Mouse (Mus musculus) heart, embryonic 11.5 days (tissue): ENCODE data around the gene Rab25. TPM values are rescaled to one million over a fixed set of nuclear protein-coding genes. Genes with fewer than 3 reads are reported as not detected.
A peak's percentile ranks its signal among the peaks of the same experiment; 100 is the strongest.

Experiments used
- ATAC-seq: fragments of 200-750 bp; cut with Nextera tagmentation; replicated peaks from 2 replicates; pipeline ENCODE4 v1.8.0; 2017; ENCODE audit warnings: moderate library complexity; ENCODE audit not compliant: insufficient number of reproducible peaks, low FRiP score, low TSS enrichment
- H3K27ac ChIP-seq: fragments of 300-500 bp; sonication (generic); 2 replicates; pipeline ENCODE4 v1.5.1; 2014; ENCODE audit warnings: mild to moderate bottlenecking, low read depth, low read length
- H3K27me3 ChIP-seq: fragments of 300-500 bp; sonication (generic); 2 replicates; pipeline ENCODE4 v1.6.1; 2014; ENCODE audit warnings: mild to moderate bottlenecking, low read length, mixed read lengths; ENCODE audit not compliant: control insufficient read depth, insufficient read depth
- H3K36me3 ChIP-seq: fragments of 300-500 bp; sonication (generic); 2 replicates; pipeline ENCODE4 v1.6.1; 2014; ENCODE audit warnings: mild to moderate bottlenecking, low read length, moderate library complexity, mixed read lengths; ENCODE audit not compliant: control insufficient read depth, insufficient read depth
- H3K4me1 ChIP-seq: fragments of 300-500 bp; sonication (generic); 2 replicates; pipeline ENCODE4 v1.6.1; 2014; ENCODE audit warnings: low read length; ENCODE audit not compliant: control insufficient read depth, insufficient read depth
- H3K4me2 ChIP-seq: fragments of 300-500 bp; sonication (generic); 2 replicates; pipeline ENCODE4 v1.6.1; 2014; ENCODE audit warnings: mild to moderate bottlenecking, moderate library complexity
- H3K4me3 ChIP-seq: fragments of 300-500 bp; sonication (generic); 2 replicates; pipeline ENCODE4 v1.5.1; 2014; ENCODE audit warnings: low read depth, low read length
- H3K9ac ChIP-seq: fragments of 300-500 bp; sonication (generic); 2 replicates; pipeline ENCODE4 v1.6.1; 2014; ENCODE audit warnings: mild to moderate bottlenecking, low read depth, low read length, moderate library complexity
- H3K9me3 ChIP-seq: fragments of 300-500 bp; sonication (generic); replicated peaks from 2 replicates; pipeline ENCODE4 v1.6.1; 2016; ENCODE audit warnings: low read length; ENCODE audit not compliant: control insufficient read depth
- WGBS: fragments of 180-500 bp; shearing (Covaris S2); extraction: QIAGEN DNeasy Blood & Tissue Kit; methylation state at CpG from one replicate; pipeline ENCODE4 v1.1.7; 2014; ENCODE audit not compliant: insufficient replicate concordance; 5-methylcytosine and 5-hydroxymethylcytosine counted together
- polyA plus RNA-seq: library from polyadenylated mRNA; unstranded; fragments of >200 nt; fragmentation: Nextera tagmentation; extraction: Ambion mirVana; gene quantifications from 2 replicates; pipeline ENCODE4 v1.2.1, GENCODE M21; 2014

Gene Rab25
- polyA plus RNA-seq, 1 experiment from 2014 or later, result not detected

DNA sequence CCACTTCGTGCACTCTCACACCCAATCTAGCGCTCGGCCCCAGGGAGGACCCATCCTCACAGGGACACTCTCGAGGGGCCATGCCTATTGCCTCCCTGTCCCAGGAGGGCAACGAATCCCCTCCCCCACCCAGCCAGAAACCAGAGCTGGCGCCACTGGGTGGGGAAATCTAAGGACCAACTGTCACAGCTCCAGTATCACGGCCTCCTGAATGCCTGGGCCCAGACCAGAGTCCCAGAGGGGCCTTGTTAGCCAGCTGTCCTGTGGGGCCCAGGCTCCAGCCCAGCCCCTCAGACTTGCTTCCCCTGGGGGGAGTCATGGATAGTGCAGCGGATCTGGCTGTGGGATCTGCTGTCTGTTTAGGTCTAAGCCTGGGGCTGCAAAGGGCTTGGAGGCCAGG lies 20.5 kb downstream of the Rab25 start:
- Histone ChIP-seq H3K9me3 (no peaks in the 10 kb centered on the region), H3K27me3 (no peaks in the 10 kb centered on the region), H3K27ac (peak overlapping the region; percentile 12; the same call in 1 of the 2 replicates), H3K4me1 (peaks cover 39% of the 10 kb centered on the region), H3K36me3 (peaks cover 7% of the 10 kb centered on the region), H3K4me3 (no peak overlapping the region), H3K9ac (peak overlapping the region; percentile 53), H3K4me2 (peak overlapping the region; percentile 46)
- 23% methylated on average over 8 of the region's 8 CpGs for WGBS
- no peak for ATAC-seq

DNA sequence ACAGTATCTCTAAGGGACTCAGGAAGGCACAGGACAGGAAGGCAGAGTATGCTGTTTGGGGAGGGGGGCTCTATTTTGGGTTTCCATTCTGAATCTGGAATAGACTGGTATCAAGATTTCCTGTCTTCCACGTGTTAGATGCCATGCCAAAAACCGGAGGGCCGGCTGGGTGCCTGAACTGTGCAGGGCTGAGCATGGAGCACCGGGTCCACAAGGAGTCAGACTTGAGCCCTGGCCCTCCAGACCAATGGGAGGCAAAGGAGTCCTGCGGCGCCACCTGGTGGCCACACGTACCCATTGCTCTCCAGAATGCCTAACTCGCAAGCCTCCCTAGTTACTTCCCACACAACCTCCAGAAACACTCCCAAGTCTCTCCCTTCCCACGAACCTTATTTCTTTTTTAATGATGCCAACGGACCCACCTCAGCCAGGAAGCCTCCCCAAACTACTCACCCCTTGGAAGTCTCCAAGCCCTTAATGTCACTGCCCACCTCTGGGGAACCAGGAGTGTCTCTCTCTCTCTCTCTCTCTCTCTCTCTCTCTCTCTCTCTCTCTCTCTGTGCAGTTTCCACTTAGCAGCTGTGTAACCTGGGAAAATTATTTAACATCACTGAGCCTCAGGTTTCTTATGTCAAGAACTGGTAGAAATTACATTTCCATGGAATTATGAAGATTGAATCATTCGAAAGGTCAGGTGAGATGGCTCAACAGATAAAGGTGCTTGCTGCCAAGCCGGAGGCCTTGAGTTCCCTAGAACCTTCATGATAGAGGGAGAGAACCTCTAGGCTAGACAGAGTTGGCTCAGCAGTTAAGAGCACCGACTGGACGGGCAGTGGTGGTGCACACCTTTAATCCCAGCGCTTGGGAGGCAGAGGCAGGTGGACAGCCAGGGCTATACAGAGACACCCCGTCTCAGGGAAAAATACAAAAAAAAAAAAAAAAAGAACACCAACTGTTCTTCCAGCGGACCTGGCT lies 21.7 kb downstream of the Rab25 start:
- Histone ChIP-seq H3K4me1 (peaks cover 39% of the 10 kb centered on the region), H3K4me2 (peak overlapping the region; percentile 19; the same call in 1 of the 2 replicates), H3K27me3 (no peaks in the 10 kb centered on the region), H3K27ac (no peak overlapping the region), H3K9me3 (no peaks in the 10 kb centered on the region), H3K36me3 (peaks cover 7% of the 10 kb centered on the region), H3K9ac (no peak overlapping the region), H3K4me3 (no peak overlapping the region)
- ATAC-seq, result no peak; the same call in 1 of the 2 replicates
- 35% methylated on average over 17 of the region's 17 CpGs for WGBS

DNA sequence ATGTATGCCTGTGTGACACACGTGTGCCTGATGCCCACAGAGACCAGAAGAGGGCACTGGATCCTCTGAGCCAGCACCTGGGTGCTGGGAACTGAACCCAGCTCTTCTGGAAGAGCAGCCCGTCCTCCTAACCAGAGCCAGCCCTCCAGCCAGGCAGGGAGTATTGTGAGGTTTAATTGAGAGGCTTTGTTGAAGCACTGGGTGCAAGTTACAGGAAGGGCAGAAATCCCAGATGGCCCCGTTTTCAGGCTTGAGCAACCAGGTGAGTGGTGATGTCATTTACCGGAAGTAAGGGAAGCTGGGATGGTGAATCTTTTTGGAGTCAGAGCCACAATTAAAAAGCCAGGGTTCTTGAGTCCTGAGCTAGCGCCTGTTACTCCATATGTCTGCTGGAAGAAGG lies 23.1 kb downstream of the Rab25 start:
- H3K9me3 ChIP-seq, result no peaks in the 10 kb centered on the region
- no peak for ATAC-seq

DNA sequence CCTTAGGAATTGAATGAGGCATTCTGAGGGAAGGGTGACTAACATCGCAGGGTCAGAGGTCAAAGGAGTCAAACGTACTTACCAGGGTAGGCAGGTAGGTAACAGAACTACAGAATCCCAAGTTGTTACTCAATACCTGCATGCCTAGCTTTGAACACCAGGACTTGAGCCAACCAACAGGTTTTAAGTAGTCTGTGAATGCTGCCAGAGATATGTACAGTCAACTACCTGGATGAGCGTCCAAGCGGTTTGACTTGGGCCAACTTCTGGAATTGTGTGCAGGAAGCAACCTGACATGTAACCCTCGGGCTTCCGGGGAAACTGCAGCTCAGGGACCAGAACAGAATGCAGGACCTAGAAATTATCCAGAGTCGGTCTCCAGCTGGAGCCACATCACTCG lies 25.1 kb downstream of the Rab25 start:
- Histone ChIP-seq H3K9me3 (no peaks in the 10 kb centered on the region), H3K9ac (no peak overlapping the region), H3K4me2 (no peak overlapping the region), H3K4me1 (peaks cover 16% of the 10 kb centered on the region), H3K36me3 (peaks cover 7% of the 10 kb centered on the region), H3K27ac (no peak overlapping the region), H3K4me3 (no peak overlapping the region), H3K27me3 (no peaks in the 10 kb centered on the region)
- no peak for ATAC-seq
- WGBS, result 84% methylated on average over 8 of the region's 8 CpGs

More for the DNA sequence above, 23.1 kb downstream of the Rab25 start:
- Histone ChIP-seq H3K4me1 (peaks cover 32% of the 10 kb centered on the region), H3K4me2 (no peak overlapping the region), H3K27me3 (no peaks in the 10 kb centered on the region), H3K36me3 (peaks cover 7% of the 10 kb centered on the region), H3K4me3 (no peak overlapping the region), H3K9ac (no peak overlapping the region), H3K27ac (no peak overlapping the region)
- 84% methylated on average over 5 of the region's 5 CpGs for WGBS

DNA sequence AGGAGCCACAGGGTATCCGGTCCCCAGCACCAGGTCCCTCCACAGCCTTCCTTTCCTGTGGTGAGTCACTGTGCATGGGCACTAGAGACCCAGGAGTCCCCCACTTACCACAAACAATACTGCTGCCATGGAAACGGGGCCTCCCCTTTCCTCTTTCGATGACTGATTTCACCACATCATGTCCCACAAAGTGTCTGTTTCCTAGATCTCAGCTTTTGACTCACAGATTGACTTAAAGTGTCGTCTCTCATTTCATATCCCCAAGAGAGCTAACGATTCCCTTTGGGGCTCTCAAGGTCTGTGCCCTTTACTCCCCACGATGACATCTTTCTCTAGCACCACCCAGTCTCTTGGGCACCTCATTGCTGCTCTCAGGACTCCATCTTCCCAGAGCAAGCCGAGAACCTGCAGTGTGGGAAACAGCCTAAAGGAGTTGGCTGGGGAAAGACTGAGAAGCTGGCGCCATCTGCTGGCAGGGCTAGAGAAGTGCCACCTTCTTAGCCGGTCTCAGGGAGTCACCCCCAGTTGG lies 26.2 kb downstream of the Rab25 start:
- WGBS, result 28% methylated on average over 9 of the region's 9 CpGs
- no peak overlapping the region for H3K9ac ChIP-seq
- peaks cover 6% of the 10 kb centered on the region; the same call in 1 of the 2 replicates for H3K4me1 ChIP-seq
- no peak overlapping the region for H3K27ac ChIP-seq
- no peak overlapping the region for H3K4me2 ChIP-seq
- H3K27me3 ChIP-seq, result no peaks in the 10 kb centered on the region
- H3K9me3 ChIP-seq, result no peaks in the 10 kb centered on the region
- peaks cover 7% of the 10 kb centered on the region for H3K36me3 ChIP-seq
- peak; percentile 23; the same call in 1 of the 2 replicates for ATAC-seq
- no peak overlapping the region for H3K4me3 ChIP-seq

DNA sequence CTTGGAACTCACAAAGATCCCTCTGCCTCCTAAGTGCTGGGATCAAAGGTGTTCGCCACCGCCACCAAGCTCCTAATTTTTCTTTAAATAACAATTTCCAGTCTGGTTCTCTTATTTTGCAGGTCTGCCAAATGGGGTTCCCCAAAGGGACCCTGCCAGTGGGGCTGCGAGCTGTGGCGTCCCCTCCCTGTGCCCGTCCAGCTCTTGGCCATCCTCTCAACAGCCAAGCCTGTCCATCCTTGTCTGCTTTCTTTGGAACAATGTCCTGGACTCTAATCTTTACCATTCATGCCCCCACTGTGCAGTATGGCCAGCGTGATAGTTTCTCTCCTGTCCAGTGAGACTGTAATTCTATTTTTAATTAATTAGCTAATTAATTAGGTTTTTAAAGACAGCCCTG lies 26.9 kb downstream of the Rab25 start:
- Histone ChIP-seq H3K4me2 (no peak overlapping the region), H3K9me3 (no peaks in the 10 kb centered on the region), H3K4me3 (no peak overlapping the region), H3K27me3 (no peaks in the 10 kb centered on the region), H3K9ac (no peak overlapping the region), H3K4me1 (peaks cover 4% of the 10 kb centered on the region; the same call in 1 of the 2 replicates), H3K36me3 (peaks cover 7% of the 10 kb centered on the region), H3K27ac (no peak overlapping the region)
- 94% methylated on average over 6 of the region's 6 CpGs for WGBS
- ATAC-seq, result no peak

DNA sequence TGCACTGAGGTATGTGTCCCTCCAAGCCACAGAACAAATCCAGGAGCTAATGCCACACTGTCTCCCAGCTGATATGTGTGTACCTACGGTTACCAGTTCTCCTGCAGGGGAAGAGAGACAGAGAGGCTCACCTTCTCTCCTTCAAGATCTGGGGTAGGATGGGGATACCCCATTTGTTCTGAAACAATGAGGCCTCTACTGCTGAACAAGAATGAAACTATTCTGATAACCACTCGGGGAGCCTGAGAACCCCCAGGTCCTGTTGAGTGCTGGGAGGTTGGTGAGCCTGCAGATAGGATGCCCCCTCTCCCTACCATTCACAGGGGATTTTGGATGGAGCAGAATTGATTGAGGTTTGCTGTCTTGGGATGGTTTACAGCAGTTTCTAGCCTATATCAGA lies 28.0 kb downstream of the Rab25 start:
- H3K4me3 ChIP-seq, result no peak overlapping the region
- WGBS, result 71% methylated on average over 2 of the region's 2 CpGs
- H3K27me3 ChIP-seq, result no peaks in the 10 kb centered on the region
- no peak overlapping the region for H3K27ac ChIP-seq
- no peaks in the 10 kb centered on the region for H3K9me3 ChIP-seq
- H3K36me3 ChIP-seq, result peaks cover 4% of the 10 kb centered on the region
- no peak for ATAC-seq
- no peak overlapping the region for H3K4me2 ChIP-seq
- no peaks in the 10 kb centered on the region for H3K4me1 ChIP-seq
- no peak overlapping the region for H3K9ac ChIP-seq

DNA sequence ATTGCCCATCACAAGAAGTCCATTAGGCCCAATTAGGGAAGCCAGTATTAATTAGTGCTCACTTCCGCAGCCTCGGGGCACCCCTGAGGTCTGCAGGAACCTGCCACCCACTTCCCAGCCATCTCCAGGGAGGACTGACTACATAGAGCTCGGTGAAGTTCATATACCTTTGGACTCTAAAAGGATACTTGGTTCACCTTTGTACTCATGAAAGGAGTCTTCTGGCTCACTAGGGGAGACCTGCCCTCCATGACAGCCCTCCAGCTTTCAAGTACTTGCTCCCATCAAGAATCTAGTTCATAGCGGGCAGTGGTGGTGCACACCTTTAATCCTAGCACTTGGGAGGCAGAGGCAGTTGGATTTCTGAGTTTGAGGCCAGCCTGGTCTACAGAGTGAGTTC lies 29.7 kb downstream of the Rab25 start:
- H3K9me3 ChIP-seq, result no peaks in the 10 kb centered on the region
- ATAC-seq, result no peak
- no peak overlapping the region for H3K4me2 ChIP-seq
- H3K27ac ChIP-seq, result no peak overlapping the region
- H3K4me3 ChIP-seq, result no peak overlapping the region
- H3K9ac ChIP-seq, result no peak overlapping the region
- no peaks in the 10 kb centered on the region for H3K27me3 ChIP-seq
- peaks cover 2% of the 10 kb centered on the region; the same call in 1 of the 2 replicates for H3K36me3 ChIP-seq
- peaks cover 4% of the 10 kb centered on the region for H3K4me1 ChIP-seq
- 79% methylated on average over 4 of the region's 4 CpGs for WGBS
